Mouse (Mus musculus): ENCODE results near the gene Lrrc8c. TPM values are rescaled to one million over a fixed set of nuclear protein-coding genes. Genes with fewer than 3 reads are reported as not detected.
"Not testable (repeated sequence)": the region's sequence is repeated elsewhere in the genome, so short reads cannot be mapped to it uniquely, and the experiment has no call there.

Lrrc8c gene
- total RNA-seq, 2 experiments from 2014 or later: 33.4 to 34.7 TPM

- intact Hi-C loops (cut with DNase I): no loop called here
- no peak for DNase-seq (ENCODE audit: low spot score in 2 of 2)
These were observed 104.0 kb downstream of the Lrrc8c start for GRCm38 (mm10) chr5:105623074-105623713.

- intact Hi-C loops (cut with DNase I): no loop called here
- no peak for DNase-seq (ENCODE audit: low spot score in 2 of 2)
These were observed 105.1 kb downstream of the Lrrc8c start for GRCm38 (mm10) chr5:105624257-105624656.

GRCm38 (mm10) chr5:105625504-105626150 is 106.4 kb downstream of the Lrrc8c start:
- intact Hi-C loops (cut with DNase I): no loop called here
- no peak for DNase-seq (ENCODE audit: low spot score in 2 of 2)

- DNase-seq (ENCODE audit: low spot score in 2 of 2): no peak
- intact Hi-C loops (cut with DNase I): no loop called here
These were observed 107.2 kb downstream of the Lrrc8c start for GRCm38 (mm10) chr5:105626355-105626754.

GRCm38 (mm10) chr5:105627093-105627492 is 107.9 kb downstream of the Lrrc8c start:
- intact Hi-C loops (cut with DNase I): no loop called here
- DNase-seq (ENCODE audit: low spot score in 2 of 2): no peak

GRCm38 (mm10) chr5:105629955-105630354 is 110.8 kb downstream of the Lrrc8c start:
- intact Hi-C loops (cut with DNase I): no loop called here
- no peak for DNase-seq (ENCODE audit: low spot score in 2 of 2)

- intact Hi-C loops (cut with DNase I): no loop called here
- peak; percentile 39 to 43 for DNase-seq (ENCODE audit: low spot score in 2 of 2)
These were observed 112.9 kb downstream of the Lrrc8c start for GRCm38 (mm10) chr5:105632066-105632465.

GRCm38 (mm10) chr5:105635576-105635975 is 116.4 kb downstream of the Lrrc8c start:
- no peak for DNase-seq (ENCODE audit: low spot score in 2 of 2)
- intact Hi-C loops (cut with DNase I): no loop called here

GRCm38 (mm10) chr5:105636484-105637191 is 117.5 kb downstream of the Lrrc8c start:
- no peak for DNase-seq (ENCODE audit: low spot score in 2 of 2)
- intact Hi-C loops (cut with DNase I): no loop called here

GRCm38 (mm10) chr5:105638266-105638665 is 119.1 kb downstream of the Lrrc8c start:
- DNase-seq (ENCODE audit: low spot score in 2 of 2); intact Hi-C loops (cut with DNase I): not testable (repeated sequence)

- intact Hi-C loops (cut with DNase I): no loop called here
- no peak for DNase-seq (ENCODE audit: low spot score in 2 of 2)
These were observed 119.7 kb downstream of the Lrrc8c start for GRCm38 (mm10) chr5:105638916-105639315.

GRCm38 (mm10) chr5:105639363-105639762 is 120.2 kb downstream of the Lrrc8c start:
- intact Hi-C loops (cut with DNase I): no loop called here
- no peak for DNase-seq (ENCODE audit: low spot score in 2 of 2)

GRCm38 (mm10) chr5:105642517-105642916 is 123.3 kb downstream of the Lrrc8c start:
- no peak for DNase-seq (ENCODE audit: low spot score in 2 of 2)
- intact Hi-C loops (cut with DNase I): no loop called here

- intact Hi-C loops (cut with DNase I): no loop called here
- no peak for DNase-seq (ENCODE audit: low spot score in 2 of 2)
These were observed 124.1 kb downstream of the Lrrc8c start for GRCm38 (mm10) chr5:105643276-105643675.

GRCm38 (mm10) chr5:105644195-105644594 is 125.0 kb downstream of the Lrrc8c start:
- intact Hi-C loops (cut with DNase I): no loop called here
- no peak for DNase-seq (ENCODE audit: low spot score in 2 of 2)

GRCm38 (mm10) chr5:105647094-105647493 is 127.9 kb downstream of the Lrrc8c start:
- DNase-seq (ENCODE audit: low spot score in 2 of 2): no peak
- intact Hi-C loops (cut with DNase I): no loop called here

GRCm38 (mm10) chr5:105648648-105649287 is 129.6 kb downstream of the Lrrc8c start:
- intact Hi-C loops (cut with DNase I): no loop called here
- no peak for DNase-seq (ENCODE audit: low spot score in 2 of 2)

GRCm38 (mm10) chr5:105649514-105650001 is 130.4 kb downstream of the Lrrc8c start:
- no peak for DNase-seq (ENCODE audit: low spot score in 2 of 2)
- intact Hi-C loops (cut with DNase I): loop anchor here (5.0 kb wide), 1 partner anchor 157 kb away; no protein-coding TSS in a partner anchor

- intact Hi-C loops (cut with DNase I): loop anchor here (5.0 kb wide), 1 partner anchor 159 kb away; no protein-coding TSS in a partner anchor
- no peak for DNase-seq (ENCODE audit: low spot score in 2 of 2)
These were observed 131.7 kb downstream of the Lrrc8c start for GRCm38 (mm10) chr5:105650728-105651479.
